Mouse (Mus musculus) central nervous system, embryonic 11.5 days (tissue): Measurements from ENCODE around the gene Tac1. TPM values are rescaled to one million over a fixed set of nuclear protein-coding genes. Genes with fewer than 3 reads are reported as not detected.

Experiments used
- polyA plus RNA-seq: library from polyadenylated mRNA; depleted of rRNA; stranded (reverse); fragments of >200 nt; gene quantifications from 2 replicates; pipeline ENCODE4 v1.2.3, GENCODE M21; 2012; rRNA removed

Gene Tac1
- polyA plus RNA-seq = 4.1 and 4.5 TPM in 2 replicates

GRCm38 (mm10) chr6:7554829-7555391, at the start of gene Tac1:
Gene Tac1 (plus strand): TSS chr6:7554879.

Other genes with a start within 250 kb of the Tac1 start
- 34.6 and 37.9 TPM in 2 replicates for gene Asns, start 138.4 kb downstream of the Tac1 start, polyA plus RNA-seq